Mouse (Mus musculus): ENCODE data around the gene Polrmt. TPM values are rescaled to one million over a fixed set of nuclear protein-coding genes. Genes with fewer than 3 reads are reported as not detected.
A peak's percentile ranks its signal among the peaks of the same experiment; 100 is the strongest.

The Polrmt gene
- polyA plus RNA-seq, 1 experiment from 2014 or later, result 41.6 TPM

GRCm38 (mm10) chr10:79697916-79698315 lies 48.5 kb downstream of the Polrmt start:
- Histone ChIP-seq H3K4me3 (replicated peaks) (no peak overlapping the region), H3K27me3 (no peaks in the 10 kb centered on the region), H3K9ac (no peak overlapping the region), H3K4me2 (replicated peaks) (no peak overlapping the region), H3K4me1 (peaks cover 26% of the 10 kb centered on the region), H3K36me3 (no peaks in the 10 kb centered on the region), H3K9me3 (replicated peaks) (no peaks in the 10 kb centered on the region), H3K27ac (replicated peaks) (no peak overlapping the region)
- WGBS, result 77% methylated on average over 6 of the region's 6 CpGs
- ATAC-seq (ENCODE audit: insufficient number of reproducible peaks, low FRiP score, low TSS enrichment, low read depth), result no peak

- Histone ChIP-seq H3K27ac (replicated peaks) (peak overlapping the region; percentile 44), H3K36me3 (no peaks in the 10 kb centered on the region), H3K9me3 (replicated peaks) (no peaks in the 10 kb centered on the region), H3K9ac (no peak overlapping the region), H3K27me3 (no peaks in the 10 kb centered on the region), H3K4me2 (replicated peaks) (no peak overlapping the region; the same call in 1 of the 2 replicates), H3K4me3 (replicated peaks) (no peak overlapping the region), H3K4me1 (peaks cover 20% of the 10 kb centered on the region)
- no peak for ATAC-seq (ENCODE audit: insufficient number of reproducible peaks, low FRiP score, low TSS enrichment, low read depth)
- WGBS, result 22% methylated on average over 9 of the region's 9 CpGs
Measured at GRCm38 (mm10) chr10:79696129-79696651, 50.2 kb downstream of the Polrmt start.

- no peaks in the 10 kb centered on the region for H3K36me3 ChIP-seq
- H3K4me2 ChIP-seq (replicated peaks), result no peak overlapping the region; the same call in 1 of the 2 replicates
- H3K27ac ChIP-seq (replicated peaks), result peak overlapping the region; percentile 44
- no peaks in the 10 kb centered on the region for H3K27me3 ChIP-seq
- no peak overlapping the region for H3K9ac ChIP-seq
- H3K9me3 ChIP-seq (replicated peaks), result no peaks in the 10 kb centered on the region
- H3K4me3 ChIP-seq (replicated peaks), result no peak overlapping the region
- H3K4me1 ChIP-seq, result peaks cover 17% of the 10 kb centered on the region
- 54% methylated on average over 13 of the region's 13 CpGs for WGBS
- no peak for ATAC-seq (ENCODE audit: insufficient number of reproducible peaks, low FRiP score, low TSS enrichment, low read depth)
Measured at GRCm38 (mm10) chr10:79695231-79696128, 50.9 kb downstream of the Polrmt start.

GRCm38 (mm10) chr10:79694379-79694655 lies 52.1 kb downstream of the Polrmt start:
- Histone ChIP-seq H3K9ac (no peak overlapping the region), H3K36me3 (peaks cover 1% of the 10 kb centered on the region), H3K9me3 (replicated peaks) (no peaks in the 10 kb centered on the region), H3K27ac (replicated peaks) (no peak overlapping the region), H3K4me1 (peaks cover 17% of the 10 kb centered on the region), H3K27me3 (no peaks in the 10 kb centered on the region), H3K4me3 (replicated peaks) (no peak overlapping the region), H3K4me2 (replicated peaks) (no peak overlapping the region)
- ATAC-seq (ENCODE audit: insufficient number of reproducible peaks, low FRiP score, low TSS enrichment, low read depth), result no peak
- WGBS, result 89% methylated on average over 6 of the region's 6 CpGs

- Histone ChIP-seq H3K9ac (no peak overlapping the region), H3K27ac (replicated peaks) (no peak overlapping the region), H3K9me3 (replicated peaks) (no peaks in the 10 kb centered on the region), H3K27me3 (no peaks in the 10 kb centered on the region), H3K4me2 (replicated peaks) (no peak overlapping the region), H3K4me3 (replicated peaks) (no peak overlapping the region), H3K36me3 (peaks cover 6% of the 10 kb centered on the region), H3K4me1 (peaks cover 17% of the 10 kb centered on the region)
- WGBS, result 70% methylated on average over 12 of the region's 12 CpGs
- ATAC-seq (ENCODE audit: insufficient number of reproducible peaks, low FRiP score, low TSS enrichment, low read depth), result no peak
Measured at GRCm38 (mm10) chr10:79693580-79694378, 52.6 kb downstream of the Polrmt start.

GRCm38 (mm10) chr10:79691986-79692548 lies 54.3 kb downstream of the Polrmt start:
- ATAC-seq (ENCODE audit: insufficient number of reproducible peaks, low FRiP score, low TSS enrichment, low read depth), result no peak
- Histone ChIP-seq H3K4me2 (replicated peaks) (no peak overlapping the region), H3K36me3 (peaks cover 23% of the 10 kb centered on the region), H3K4me3 (replicated peaks) (no peak overlapping the region), H3K27me3 (no peaks in the 10 kb centered on the region), H3K9ac (no peak overlapping the region), H3K4me1 (peaks cover 17% of the 10 kb centered on the region), H3K27ac (replicated peaks) (no peak overlapping the region), H3K9me3 (replicated peaks) (no peaks in the 10 kb centered on the region)
- WGBS, result 93% methylated on average over 2 of the region's 2 CpGs

- no peak overlapping the region for H3K4me3 ChIP-seq (replicated peaks)
- peaks cover 3% of the 10 kb centered on the region for H3K4me1 ChIP-seq
- WGBS, result 95% methylated on average over 3 of the region's 3 CpGs
- H3K36me3 ChIP-seq, result peaks cover 51% of the 10 kb centered on the region
- H3K4me2 ChIP-seq (replicated peaks), result no peak overlapping the region
- ATAC-seq (ENCODE audit: insufficient number of reproducible peaks, low FRiP score, low TSS enrichment, low read depth), result no peak
- H3K9ac ChIP-seq, result no peak overlapping the region
- H3K9me3 ChIP-seq (replicated peaks), result no peaks in the 10 kb centered on the region
- no peak overlapping the region for H3K27ac ChIP-seq (replicated peaks)
- H3K27me3 ChIP-seq, result no peaks in the 10 kb centered on the region
Measured at GRCm38 (mm10) chr10:79689178-79689577, 57.2 kb downstream of the Polrmt start.

- no peaks in the 10 kb centered on the region for H3K9me3 ChIP-seq (replicated peaks)
- no peak within 1 kb of the TSS for H3K27ac ChIP-seq (replicated peaks)
- WGBS, result 86% methylated on average over 4 of the region's 4 CpGs
- no peaks in the 10 kb centered on the region for H3K27me3 ChIP-seq
- no peak within 1 kb of the TSS for H3K4me2 ChIP-seq (replicated peaks)
- H3K4me3 ChIP-seq (replicated peaks), result no peak within 1 kb of the TSS
- no peak for ATAC-seq (ENCODE audit: insufficient number of reproducible peaks, low FRiP score, low TSS enrichment, low read depth)
- H3K36me3 ChIP-seq, result peaks cover 54% of the 10 kb centered on the region
- no peak within 1 kb of the TSS for H3K9ac ChIP-seq
- peaks cover 8% of the 10 kb centered on the region for H3K4me1 ChIP-seq
Measured at GRCm38 (mm10) chr10:79688720-79689119, 57.7 kb downstream of the Polrmt start, which contains the start of gene Gzmm. Gene Gzmm, plus strand, starts transcription at chr10:79689020.

GRCm38 (mm10) chr10:79687513-79687912 lies 58.9 kb downstream of the Polrmt start:
- WGBS, result 95% methylated on average over 6 of the region's 6 CpGs
- Histone ChIP-seq H3K4me3 (replicated peaks) (no peak overlapping the region), H3K27ac (replicated peaks) (no peak overlapping the region), H3K4me2 (replicated peaks) (no peak overlapping the region), H3K36me3 (peaks cover 54% of the 10 kb centered on the region), H3K27me3 (no peaks in the 10 kb centered on the region), H3K9ac (no peak overlapping the region), H3K4me1 (peaks cover 16% of the 10 kb centered on the region), H3K9me3 (replicated peaks) (no peaks in the 10 kb centered on the region)
- no peak for ATAC-seq (ENCODE audit: insufficient number of reproducible peaks, low FRiP score, low TSS enrichment, low read depth)

- H3K4me2 ChIP-seq (replicated peaks), result no peak overlapping the region
- WGBS, result 86% methylated on average over 1 of the region's 1 CpGs
- no peaks in the 10 kb centered on the region for H3K27me3 ChIP-seq
- H3K9me3 ChIP-seq (replicated peaks), result no peaks in the 10 kb centered on the region
- ATAC-seq (ENCODE audit: insufficient number of reproducible peaks, low FRiP score, low TSS enrichment, low read depth), result no peak
- peaks cover 16% of the 10 kb centered on the region for H3K4me1 ChIP-seq
- no peak overlapping the region for H3K9ac ChIP-seq
- peaks cover 54% of the 10 kb centered on the region for H3K36me3 ChIP-seq
- H3K27ac ChIP-seq (replicated peaks), result no peak overlapping the region
- no peak overlapping the region for H3K4me3 ChIP-seq (replicated peaks)
Measured at GRCm38 (mm10) chr10:79686691-79687090, 59.7 kb downstream of the Polrmt start.

GRCm38 (mm10) chr10:79686219-79686618 lies 60.2 kb downstream of the Polrmt start:
- Histone ChIP-seq H3K9me3 (replicated peaks) (no peaks in the 10 kb centered on the region), H3K4me3 (replicated peaks) (no peak overlapping the region), H3K36me3 (peaks cover 54% of the 10 kb centered on the region), H3K9ac (no peak overlapping the region), H3K4me2 (replicated peaks) (no peak overlapping the region), H3K4me1 (peaks cover 17% of the 10 kb centered on the region), H3K27me3 (no peaks in the 10 kb centered on the region), H3K27ac (replicated peaks) (no peak overlapping the region)
- WGBS, result 85% methylated on average over 2 of the region's 2 CpGs
- ATAC-seq (ENCODE audit: insufficient number of reproducible peaks, low FRiP score, low TSS enrichment, low read depth), result no peak

All from embryonic facial prominence, embryonic 15.5 days (tissue).